Mouse (Mus musculus) forebrain, postnatal 0 days (tissue): Measurements from ENCODE around the gene Fignl1. TPM values are rescaled to one million over a fixed set of nuclear protein-coding genes. Genes with fewer than 3 reads are reported as not detected.
A peak's percentile ranks its signal among the peaks of the same experiment; 100 is the strongest.

ENCODE experiments used
- ATAC-seq: fragments of 200-750 bp; cut with Nextera tagmentation; 2 replicates; pipeline ENCODE4 v1.8.0; 2017; ENCODE audit warnings: mild to moderate bottlenecking, moderate library complexity
- DNase-seq: peaks from one replicate; pipeline ENCODE4 v3.0.0-alpha.2; 2015
- H3K27ac ChIP-seq: fragments of 300-500 bp; sonication (generic); 2 replicates; pipeline ENCODE4 v1.5.1; 2014; ENCODE audit warnings: low read depth, mild to moderate bottlenecking, antibody characterized with exemption, low read length, moderate library complexity, mixed read lengths
- H3K27me3 ChIP-seq: fragments of 300-500 bp; sonication (generic); 2 replicates; pipeline ENCODE4 v1.6.1; 2014; ENCODE audit warnings: mild to moderate bottlenecking, low read length, mixed read lengths; ENCODE audit not compliant: insufficient read depth
- H3K36me3 ChIP-seq: fragments of 300-500 bp; sonication (generic); 2 replicates; pipeline ENCODE4 v1.6.1; 2014; ENCODE audit warnings: mild to moderate bottlenecking, moderate library complexity; ENCODE audit not compliant: insufficient read depth
- H3K4me1 ChIP-seq: fragments of 300-500 bp; sonication (generic); 2 replicates; pipeline ENCODE4 v1.6.1; 2014; ENCODE audit warnings: antibody characterized with exemption; ENCODE audit not compliant: insufficient read depth
- H3K4me2 ChIP-seq: fragments of 300-500 bp; sonication (generic); 2 replicates; pipeline ENCODE4 v1.6.1; 2014; ENCODE audit warnings: low read depth, mild to moderate bottlenecking, moderate library complexity
- H3K4me3 ChIP-seq: fragments of 300-500 bp; sonication (generic); 2 replicates; pipeline ENCODE4 v1.5.1; 2014; ENCODE audit warnings: low read depth, low read length, mixed read lengths
- H3K9ac ChIP-seq: fragments of 300-500 bp; sonication (generic); 2 replicates; pipeline ENCODE4 v1.6.1; 2014; ENCODE audit warnings: mild to moderate bottlenecking
- H3K9me3 ChIP-seq: fragments of 300-500 bp; sonication (generic); 2 replicates; pipeline ENCODE4 v1.6.1; 2016; ENCODE audit warnings: low read length
- CTCF ChIP-seq: sonication (generic); IDR thresholded peaks from 2 replicates; pipeline ENCODE4 v1.5.1; 2016; ENCODE audit warnings: antibody characterized with exemption, control low read depth, low read depth
- WGBS: fragments of 180-500 bp; shearing (Covaris S2); extraction: QIAGEN DNeasy Blood & Tissue Kit; methylation state at CpG from one replicate; pipeline ENCODE4 v1.1.7; 2014; 5-methylcytosine and 5-hydroxymethylcytosine counted together
- polyA plus RNA-seq: library from polyadenylated mRNA; unstranded; fragments of >200 nt; fragmentation: Nextera tagmentation; extraction: Ambion mirVana; gene quantifications from 2 replicates; pipeline ENCODE4 v1.2.1, GENCODE M21; 2015
- total RNA-seq: library from RNA; depleted of rRNA; stranded (reverse); fragments of >200 nt; gene quantifications from 2 replicates; pipeline ENCODE4 v1.2.3, GENCODE M21; 2014; rRNA removed

Gene Fignl1
- total RNA-seq, result 4.8 and 7.8 TPM in 2 replicates
- 4.4 and 4.9 TPM in 2 replicates for polyA plus RNA-seq

GRCm38 (mm10) chr11:11808820-11809403, at the start of gene Fignl1:
Fignl1 (minus strand) TSS chr11:11808962.
- Histone ChIP-seq H3K36me3 (no peaks in the 10 kb centered on the region), H3K4me2 (peak within 1 kb of the TSS; percentile 92), H3K27ac (peak within 1 kb of the TSS; percentile 93), H3K9ac (peak within 1 kb of the TSS; percentile 92), H3K9me3 (no peaks in the 10 kb centered on the region), H3K4me3 (peak within 1 kb of the TSS; percentile 67), H3K4me1 (no peaks in the 10 kb centered on the region), H3K27me3 (no peaks in the 10 kb centered on the region)
- DNase-seq (peak; percentile 99), ATAC-seq (peak; percentile 96)
- peak; percentile 62 for TF ChIP-seq CTCF
- WGBS, result under 1% methylated on average over 53 of the region's 53 CpGs

GRCm38 (mm10) chr11:11856959-11857358, 48.2 kb upstream of the Fignl1 start:
- 96% methylated on average over 3 of the region's 3 CpGs for WGBS
- H3K9ac ChIP-seq, result no peak overlapping the region
- H3K4me1 ChIP-seq, result no peaks in the 10 kb centered on the region
- no peaks in the 10 kb centered on the region for H3K27me3 ChIP-seq
- H3K27ac ChIP-seq, result no peak overlapping the region
- ATAC-seq (no peak), DNase-seq (no peak)
- H3K4me3 ChIP-seq, result no peak overlapping the region
- no peak overlapping the region for H3K4me2 ChIP-seq
- H3K9me3 ChIP-seq, result no peaks in the 10 kb centered on the region
- no peaks in the 10 kb centered on the region for H3K36me3 ChIP-seq
- TF ChIP-seq CTCF, result no peak

- peak; percentile 57 for DNase-seq
- ATAC-seq, result peak; percentile 77
- H3K4me1 ChIP-seq, result no peaks in the 10 kb centered on the region
- H3K36me3 ChIP-seq, result no peaks in the 10 kb centered on the region
- 20% methylated on average over 11 of the region's 11 CpGs for WGBS
- H3K9me3 ChIP-seq, result no peaks in the 10 kb centered on the region
- no peak overlapping the region for H3K27ac ChIP-seq
- H3K4me2 ChIP-seq, result peak overlapping the region; percentile 6; the same call in 1 of the 2 replicates
- no peak overlapping the region for H3K9ac ChIP-seq
- no peak for TF ChIP-seq CTCF
- H3K4me3 ChIP-seq, result no peak overlapping the region
- H3K27me3 ChIP-seq, result no peaks in the 10 kb centered on the region
Measured at GRCm38 (mm10) chr11:11855685-11856131, 46.9 kb upstream of the Fignl1 start.

- H3K27me3 ChIP-seq, result no peaks in the 10 kb centered on the region
- no peak overlapping the region for H3K27ac ChIP-seq
- ATAC-seq (peak; percentile 52), DNase-seq (peak; percentile 14)
- no peaks in the 10 kb centered on the region for H3K9me3 ChIP-seq
- WGBS, result 17% methylated on average over 6 of the region's 6 CpGs
- no peak overlapping the region for H3K9ac ChIP-seq
- H3K4me1 ChIP-seq, result no peaks in the 10 kb centered on the region
- TF ChIP-seq CTCF, result no peak
- no peaks in the 10 kb centered on the region for H3K36me3 ChIP-seq
- no peak overlapping the region for H3K4me3 ChIP-seq
- no peak overlapping the region for H3K4me2 ChIP-seq
Measured at GRCm38 (mm10) chr11:11855061-11855672, 46.4 kb upstream of the Fignl1 start.

- no peak overlapping the region for H3K9ac ChIP-seq
- TF ChIP-seq CTCF, result no peak
- no peaks in the 10 kb centered on the region for H3K36me3 ChIP-seq
- H3K27me3 ChIP-seq, result no peaks in the 10 kb centered on the region
- no peak for DNase-seq
- H3K27ac ChIP-seq, result no peak overlapping the region
- 0 out of 2 replicates have a peak, but pooled peaks cover 3% of the 10 kb centered on the region for H3K4me1 ChIP-seq
- WGBS, result 72% methylated on average over 4 of the region's 4 CpGs
- ATAC-seq, result no peak
- H3K4me3 ChIP-seq, result no peak overlapping the region
- H3K4me2 ChIP-seq, result no peak overlapping the region
- no peaks in the 10 kb centered on the region for H3K9me3 ChIP-seq
Measured at GRCm38 (mm10) chr11:11853731-11854461, 45.1 kb upstream of the Fignl1 start.

- Histone ChIP-seq H3K27ac (no peak overlapping the region), H3K4me3 (no peak overlapping the region), H3K4me2 (no peak overlapping the region), H3K4me1 (0 out of 2 replicates have a peak, but pooled peaks cover 3% of the 10 kb centered on the region), H3K27me3 (no peaks in the 10 kb centered on the region), H3K36me3 (no peaks in the 10 kb centered on the region), H3K9ac (no peak overlapping the region), H3K9me3 (no peaks in the 10 kb centered on the region)
- DNase-seq (no peak), ATAC-seq (no peak)
- no peak for TF ChIP-seq CTCF
- 73% methylated on average over 6 of the region's 6 CpGs for WGBS
Measured at GRCm38 (mm10) chr11:11851957-11852505, 43.3 kb upstream of the Fignl1 start.
